Mouse (Mus musculus) layer of hippocampus, adult 2 months (tissue): ENCODE measurements at regions not wholly inside any gene's neighbourhood (a gene's known extent, or its start where the extent isn't known, plus 50 kb on each side); places are given as distances from the start of the nearest gene placed in this dataset.

Source experiments
- DNase-seq, 2 experiments: peaks; one replicate each; pipeline ENCODE4 v3.0.0; 2022; ENCODE audit warnings: low spot score in 2 of 2
- H3K27ac ChIP-seq: fragments of 200-600 bp; 2 replicates; pipeline ENCODE4 v1.8.1; 2022
- H3K4me3 ChIP-seq: fragments of 200-600 bp; 2 replicates; pipeline ENCODE4 v1.8.1; 2022; ENCODE audit warnings: mild to moderate bottlenecking
- CTCF ChIP-seq: fragments of 200-600 bp; conservative IDR thresholded peaks from 2 replicates; pipeline ENCODE4 v1.8.1; 2022; ENCODE audit warnings: antibody characterized with exemption, mild to moderate bottlenecking, moderate library complexity

DNA sequence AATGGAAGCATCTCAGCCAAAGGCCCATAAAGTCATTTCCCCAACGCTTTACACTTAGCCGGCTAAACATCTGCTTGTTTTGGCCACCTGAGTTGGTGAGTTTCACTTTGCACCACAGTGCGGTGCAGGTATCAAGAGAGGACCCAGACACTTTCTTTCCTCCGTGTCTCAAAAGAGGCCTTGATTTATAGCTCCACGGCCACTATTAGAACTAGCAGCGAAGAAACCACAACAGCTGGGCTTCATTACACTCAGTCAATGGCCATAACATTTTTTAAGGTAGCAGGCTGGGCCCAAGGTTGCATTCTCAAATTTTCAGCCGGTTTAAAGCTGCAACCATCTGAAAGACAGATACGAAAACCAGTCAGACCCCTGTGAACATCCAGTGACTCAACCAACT, 103.4 kb downstream of the Mreg start:
- no peak overlapping the region for H3K27ac ChIP-seq
- DNase-seq: no peak
- H3K4me3 ChIP-seq: no peak overlapping the region
- no peak for TF ChIP-seq CTCF

DNA sequence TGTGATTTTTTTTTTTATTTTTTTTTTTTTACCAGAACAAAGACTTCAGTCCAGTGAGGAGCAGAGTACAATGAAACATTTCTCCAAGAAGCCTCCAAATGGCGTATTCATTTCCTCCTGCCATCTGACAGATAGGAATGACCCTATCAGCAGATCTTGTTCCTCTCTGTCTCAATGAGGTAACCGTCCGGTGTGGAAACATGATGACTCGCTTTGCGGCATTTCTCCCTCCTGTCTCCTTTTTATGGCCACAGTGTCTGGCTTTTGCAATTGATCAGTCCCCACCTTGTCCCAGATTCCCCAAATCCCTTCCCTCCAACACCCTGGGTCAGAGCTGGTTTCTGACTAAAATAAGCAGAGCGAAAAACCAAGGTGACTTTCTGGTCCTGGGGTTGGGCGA, 105.0 kb downstream of the Mreg start:
- Histone ChIP-seq H3K4me3 (no peak overlapping the region), H3K27ac (no peak overlapping the region)
- no peak for TF ChIP-seq CTCF
- DNase-seq: no peak

DNA sequence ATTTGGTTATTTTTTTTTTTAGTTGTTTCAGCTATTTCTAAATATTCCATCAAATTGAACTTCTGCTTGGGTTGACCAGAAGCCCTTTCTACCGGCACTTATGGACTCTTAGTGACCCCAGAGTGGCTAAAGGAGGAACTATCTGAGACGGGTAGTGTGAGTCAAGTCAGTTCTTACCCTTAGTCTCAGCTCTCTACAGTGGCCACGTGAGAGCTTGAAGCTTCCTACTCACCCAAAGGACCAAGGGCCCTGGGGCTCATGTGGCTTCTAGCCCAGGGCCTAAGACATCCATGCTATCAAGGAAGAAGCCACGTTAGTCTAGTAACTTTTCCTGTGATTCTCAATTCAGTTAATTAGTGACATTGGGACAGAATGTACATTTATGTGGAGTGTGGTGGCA, 105.5 kb downstream of the Mreg start:
- no peak for DNase-seq
- Histone ChIP-seq H3K4me3 (no peak overlapping the region), H3K27ac (no peak overlapping the region)
- TF ChIP-seq CTCF: no peak

DNA sequence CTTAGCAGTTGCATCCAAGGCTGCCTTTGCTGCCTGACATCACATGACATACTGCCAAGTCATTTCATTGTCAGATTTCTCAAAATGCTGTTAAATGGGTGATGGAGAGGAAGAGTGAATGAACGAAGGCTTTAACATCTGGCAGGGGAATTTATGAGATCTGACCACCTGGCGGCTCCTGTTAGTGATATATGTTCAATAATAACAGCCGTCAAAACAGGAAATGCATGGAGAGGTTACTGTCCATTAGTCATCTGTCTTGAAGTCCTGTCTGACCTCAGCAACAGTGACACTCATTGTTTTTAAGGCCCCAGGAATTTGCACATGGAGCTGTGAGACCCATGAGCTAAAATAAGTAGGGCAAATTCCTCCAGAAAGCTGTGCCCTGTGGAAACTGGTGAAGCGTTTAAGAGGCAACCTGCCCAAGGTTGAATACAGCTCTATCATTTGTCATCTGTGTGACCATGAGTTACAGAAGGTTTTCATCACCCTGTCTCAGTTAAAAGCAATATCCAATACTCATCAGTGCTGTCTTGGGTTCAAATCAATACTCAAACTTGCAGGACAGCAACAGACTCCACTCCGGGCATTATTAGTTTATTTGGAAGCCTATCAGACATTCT, 106.6 kb downstream of the Mreg start:
- no peak for DNase-seq
- no peak overlapping the region for H3K4me3 ChIP-seq
- TF ChIP-seq CTCF: no peak

DNA sequence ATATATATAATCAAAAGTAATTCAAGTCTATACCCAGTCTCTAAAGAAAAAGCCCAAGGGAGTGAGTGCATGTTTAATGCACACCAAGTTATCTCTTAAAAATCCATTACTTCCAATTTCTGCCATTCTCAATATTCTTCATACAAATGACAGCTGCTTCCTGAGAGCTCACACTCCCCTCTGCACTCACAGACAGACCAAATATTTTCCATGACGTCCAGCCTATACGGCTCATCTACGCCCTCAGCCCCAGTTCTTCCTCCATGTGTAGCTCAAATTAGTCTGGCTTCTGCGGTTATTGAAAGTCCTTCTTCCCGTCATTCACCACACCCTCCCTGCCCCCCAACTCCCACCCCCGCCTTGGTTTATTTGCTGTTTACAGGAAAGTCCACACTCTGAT, 108.1 kb downstream of the Mreg start:
- TF ChIP-seq CTCF: no peak
- Histone ChIP-seq H3K4me3 (no peak overlapping the region), H3K27ac (no peak overlapping the region)
- no peak for DNase-seq

More for the DNA sequence above, 106.6 kb downstream of the Mreg start:
- no peak overlapping the region for H3K27ac ChIP-seq

DNA sequence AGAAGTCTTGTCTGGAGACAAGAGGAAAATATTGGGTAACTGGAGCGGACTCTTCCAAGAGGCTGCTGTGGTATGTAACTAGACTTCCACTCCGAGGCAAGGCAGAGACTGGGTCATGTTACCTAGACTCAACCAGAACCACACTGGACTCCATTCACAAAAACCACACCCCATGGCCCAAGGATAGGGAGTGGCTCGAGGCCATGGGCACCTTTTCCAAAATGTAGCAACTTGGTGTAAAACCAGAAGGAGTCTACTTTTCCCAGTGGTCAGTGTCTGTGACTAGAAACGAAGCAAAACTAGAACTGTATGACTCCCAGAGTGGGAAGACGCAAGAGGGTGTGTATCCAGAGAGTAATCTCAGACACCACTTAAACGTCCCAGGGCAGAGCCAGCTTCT, 108.7 kb downstream of the Mreg start:
- no peak overlapping the region for H3K4me3 ChIP-seq
- no peak for DNase-seq
- no peak overlapping the region for H3K27ac ChIP-seq
- TF ChIP-seq CTCF: no peak

DNA sequence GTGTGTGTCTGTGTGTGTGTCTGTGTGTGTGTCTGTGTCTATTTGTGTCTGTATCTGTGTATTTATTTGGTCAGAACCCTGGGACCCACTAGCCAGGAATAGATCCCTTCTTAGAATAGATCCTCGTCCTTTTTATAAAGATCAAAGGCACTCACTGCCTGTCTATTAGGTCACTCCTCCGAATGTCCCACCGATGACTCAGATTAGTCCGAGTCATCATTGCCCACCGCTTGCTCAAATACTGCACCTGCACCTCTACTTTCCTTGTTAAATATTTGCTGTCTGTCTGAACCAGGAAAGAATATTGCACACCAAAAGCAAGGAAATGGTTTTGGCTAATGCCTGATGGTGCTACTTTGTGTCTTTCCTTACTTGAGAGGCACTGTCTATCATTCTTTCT, 112.7 kb downstream of the Mreg start:
- Histone ChIP-seq H3K27ac (no peak overlapping the region), H3K4me3 (no peak overlapping the region)
- DNase-seq: no peak
- TF ChIP-seq CTCF: no peak

DNA sequence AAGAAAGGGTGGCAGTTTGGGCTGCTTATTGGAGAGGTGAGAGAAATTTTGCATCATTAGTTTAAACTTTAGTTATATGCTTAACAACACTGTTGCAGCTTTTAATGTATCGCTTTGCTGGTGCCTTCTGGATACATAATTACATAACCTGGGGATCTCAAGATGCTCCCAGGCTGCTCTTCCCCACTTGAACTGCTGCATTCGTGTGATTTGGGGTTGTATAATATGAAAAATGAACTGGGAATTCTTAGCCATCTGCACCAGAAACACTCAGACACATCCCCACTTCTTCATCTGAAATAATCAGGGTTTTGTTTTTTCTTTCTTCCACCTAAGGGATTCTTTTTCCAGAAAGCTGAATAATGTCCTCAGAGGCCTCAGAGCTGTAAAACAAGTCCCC, 120.8 kb downstream of the Mreg start:
- no peak for TF ChIP-seq CTCF
- peak in 1 of 2 experiments; percentile 18 for DNase-seq
- Histone ChIP-seq H3K4me3 (no peak overlapping the region), H3K27ac (no peak overlapping the region)

DNA sequence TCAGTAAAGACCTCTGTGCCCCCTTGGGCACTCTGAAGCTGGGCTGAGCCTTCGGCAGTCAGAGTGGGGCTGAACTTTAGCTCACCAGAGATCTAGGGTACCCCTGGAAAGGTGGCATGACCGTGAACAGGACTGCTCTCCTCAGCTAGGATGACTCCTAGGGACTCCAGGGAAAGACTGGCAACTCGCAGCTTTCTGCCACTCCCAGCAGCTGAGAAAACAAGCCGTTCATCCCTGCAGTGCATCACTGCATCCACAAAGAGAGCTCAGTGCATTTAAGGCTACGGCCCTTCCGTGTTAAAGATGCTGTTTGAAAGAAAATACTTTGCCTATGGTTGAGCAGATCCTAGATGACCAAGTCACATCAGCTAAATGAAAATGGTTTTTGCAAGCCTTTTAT, 126.4 kb downstream of the Mreg start:
- Histone ChIP-seq H3K27ac (no peak overlapping the region), H3K4me3 (no peak overlapping the region)
- TF ChIP-seq CTCF: no peak
- no peak for DNase-seq

DNA sequence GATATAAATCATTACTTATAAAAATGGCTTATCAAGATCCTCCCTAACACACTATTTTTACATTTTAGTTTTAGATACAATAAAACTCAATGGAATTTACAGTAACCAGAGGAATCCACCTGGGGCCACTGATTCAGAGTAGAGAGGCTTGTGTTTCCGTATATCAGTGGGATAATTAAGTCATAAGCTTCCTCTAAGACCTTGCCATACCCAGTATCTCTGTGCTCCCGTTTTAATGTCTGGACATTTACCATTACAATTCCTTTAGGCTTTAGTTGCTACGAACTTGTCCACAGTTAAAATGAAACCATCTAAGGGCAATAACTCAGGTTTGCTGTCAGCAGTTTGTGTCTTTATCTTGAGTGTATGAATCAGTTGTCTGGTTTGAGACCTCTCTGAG, 127.9 kb downstream of the Mreg start:
- Histone ChIP-seq H3K4me3 (no peak overlapping the region), H3K27ac (no peak overlapping the region)
- no peak for DNase-seq
- TF ChIP-seq CTCF: no peak

DNA sequence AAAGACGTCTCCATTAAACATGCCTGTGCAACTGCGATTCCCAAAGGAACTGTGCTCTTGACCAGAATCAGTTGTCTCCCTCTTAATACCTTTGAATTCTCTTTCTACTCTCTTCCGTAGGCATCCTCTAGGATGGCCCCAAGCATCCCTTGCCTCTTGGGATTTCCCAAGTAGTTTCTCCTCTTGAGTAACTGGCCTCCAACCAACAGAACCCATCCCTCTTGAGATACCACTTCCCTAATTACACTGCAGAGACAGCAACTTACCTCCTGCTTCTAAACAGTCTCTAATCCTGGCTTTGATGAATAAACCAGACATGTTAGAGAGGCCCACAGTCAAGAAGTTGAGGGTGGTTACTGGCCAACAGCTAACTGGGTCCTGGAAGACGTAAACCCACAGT, 129.7 kb downstream of the Mreg start:
- no peak for DNase-seq
- Histone ChIP-seq H3K27ac (no peak overlapping the region), H3K4me3 (no peak overlapping the region)
- no peak for TF ChIP-seq CTCF

DNA sequence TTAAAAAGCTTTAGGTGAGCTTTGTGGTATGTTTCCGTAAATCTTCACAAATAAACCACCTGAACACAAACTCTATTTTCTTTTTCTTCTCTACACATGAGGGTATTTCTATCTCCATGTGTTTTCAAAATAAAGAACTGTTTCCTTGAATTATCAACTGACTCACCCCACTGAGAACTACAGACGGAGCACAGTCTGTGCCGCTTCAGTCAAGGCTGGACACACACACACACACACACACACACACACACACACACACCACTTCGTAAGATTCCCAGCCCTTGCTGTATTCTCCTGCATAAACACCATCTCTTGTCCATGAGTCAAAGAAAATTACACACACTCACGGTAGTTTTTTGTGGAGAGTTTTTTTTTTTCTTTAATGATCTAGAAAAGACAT, 130.3 kb downstream of the Mreg start:
- Histone ChIP-seq H3K27ac (no peak overlapping the region), H3K4me3 (no peak overlapping the region)
- no peak for TF ChIP-seq CTCF
- DNase-seq: no peak

DNA sequence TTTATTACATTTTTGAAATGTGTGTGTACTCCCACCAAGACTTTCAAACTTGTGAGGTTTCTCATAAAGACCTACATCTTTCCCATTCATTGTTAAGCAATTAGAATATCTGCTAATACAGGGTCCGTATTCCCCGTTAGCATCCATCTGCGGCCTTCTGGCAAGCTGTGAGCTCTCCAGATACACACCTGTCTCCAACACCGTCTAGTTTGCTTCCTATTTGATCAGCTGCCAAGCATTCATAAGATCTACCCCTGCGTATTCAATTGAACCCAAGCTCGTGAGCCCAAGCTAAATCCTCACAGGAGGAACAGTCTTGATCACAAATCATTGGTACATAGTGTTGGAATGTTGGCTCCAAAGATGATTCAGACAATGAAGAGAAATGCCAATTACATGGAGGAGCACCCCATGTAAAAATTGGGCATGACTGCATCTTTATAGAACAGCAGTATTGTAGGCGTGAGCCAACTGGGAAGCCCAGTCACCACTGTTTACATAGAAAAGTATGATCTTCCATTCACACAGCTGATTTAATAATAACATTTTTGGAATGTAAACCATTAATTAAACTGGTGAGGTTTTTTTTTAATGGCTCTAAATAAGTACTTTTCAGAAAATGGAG, 133.1 kb downstream of the Mreg start:
- Histone ChIP-seq H3K4me3 (no peak overlapping the region), H3K27ac (no peak overlapping the region)
- TF ChIP-seq CTCF: no peak
- peak; percentile 31 to 55 for DNase-seq

DNA sequence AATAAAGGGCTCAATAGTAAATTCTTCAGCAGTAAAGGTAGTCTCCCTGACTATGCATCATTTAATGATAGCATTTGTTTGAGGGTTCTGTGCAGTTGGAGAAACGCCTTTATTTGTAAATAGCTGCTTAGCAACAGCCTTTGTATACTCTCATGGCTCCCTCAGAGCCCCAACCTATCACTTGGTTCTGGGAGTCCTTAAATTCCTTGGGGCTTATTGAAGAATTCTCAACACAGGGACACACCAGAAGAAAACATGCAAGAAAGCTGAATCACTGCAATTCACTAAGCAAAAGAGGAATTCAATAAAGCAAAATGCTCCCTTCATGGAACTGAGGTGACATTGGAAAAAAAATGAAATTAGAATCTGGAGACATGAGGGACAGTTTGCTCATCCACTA, 135.8 kb downstream of the Mreg start:
- TF ChIP-seq CTCF: no peak
- DNase-seq: no peak
- Histone ChIP-seq H3K27ac (no peak overlapping the region), H3K4me3 (no peak overlapping the region)
